Mouse (Mus musculus): ENCODE results near the gene BC004004. TPM values are rescaled to one million over a fixed set of nuclear protein-coding genes. Genes with fewer than 3 reads are reported as not detected.
A peak's percentile ranks its signal among the peaks of the same experiment; 100 is the strongest.
"Not testable (repeated sequence)": the region's sequence is repeated elsewhere in the genome, so short reads cannot be mapped to it uniquely, and the experiment has no call there.

The BC004004 gene
- total RNA-seq, 2 experiments from 2014 or later = 78.9 to 81.5 TPM

- no peak overlapping the region for H3K4me3 ChIP-seq
- no peak for TF ChIP-seq CTCF (conservative IDR thresholded peaks at IDR 0.05)
- DNase-seq (ENCODE audit: low spot score in 2 of 2) = no peak
- no peak overlapping the region for H3K27ac ChIP-seq
Measured at GRCm38 (mm10) chr17:29310056-29310623, 41.6 kb downstream of the BC004004 start.

- peak overlapping the region; percentile 75 for H3K27ac ChIP-seq
- peak in 1 of 2 experiments; percentile 37 for DNase-seq (ENCODE audit: low spot score in 2 of 2)
- H3K4me3 ChIP-seq = no peak overlapping the region
- no peak for TF ChIP-seq CTCF (conservative IDR thresholded peaks at IDR 0.05)
Measured at GRCm38 (mm10) chr17:29311602-29312001, 43.0 kb downstream of the BC004004 start.

GRCm38 (mm10) chr17:29312082-29312481, 43.5 kb downstream of the BC004004 start:
- no peak for TF ChIP-seq CTCF (conservative IDR thresholded peaks at IDR 0.05)
- no peak for DNase-seq (ENCODE audit: low spot score in 2 of 2)
- H3K4me3 ChIP-seq = no peak overlapping the region
- H3K27ac ChIP-seq = 0 out of 2 replicates have a peak overlapping the region, but pooled peaks have one; percentile 75

- TF ChIP-seq CTCF (conservative IDR thresholded peaks at IDR 0.05) = peak; percentile 62
- Histone ChIP-seq H3K27ac (no peak overlapping the region), H3K4me3 (no peak overlapping the region)
- no peak for DNase-seq (ENCODE audit: low spot score in 2 of 2)
Measured at GRCm38 (mm10) chr17:29313300-29313699, 44.7 kb downstream of the BC004004 start.

GRCm38 (mm10) chr17:29315672-29316465, 47.3 kb downstream of the BC004004 start:
- H3K27ac ChIP-seq = no peak overlapping the region
- no peak for DNase-seq (ENCODE audit: low spot score in 2 of 2)
- no peak overlapping the region for H3K4me3 ChIP-seq
- no peak for TF ChIP-seq CTCF (conservative IDR thresholded peaks at IDR 0.05)

GRCm38 (mm10) chr17:29316891-29317290, 48.3 kb downstream of the BC004004 start:
- no peak for DNase-seq (ENCODE audit: low spot score in 2 of 2)
- TF ChIP-seq CTCF (conservative IDR thresholded peaks at IDR 0.05) = no peak
- Histone ChIP-seq H3K4me3 (no peak overlapping the region), H3K27ac (no peak overlapping the region)

GRCm38 (mm10) chr17:29317380-29317779, 48.8 kb downstream of the BC004004 start, which contains the start of gene Pi16:
Pi16 (plus strand) TSS chr17:29317680.
- not testable (repeated sequence) for DNase-seq (ENCODE audit: low spot score in 2 of 2); H3K27ac ChIP-seq

GRCm38 (mm10) chr17:29318731-29319250, 50.2 kb downstream of the BC004004 start:
- H3K4me3 ChIP-seq = no peak overlapping the region
- no peak overlapping the region for H3K27ac ChIP-seq
- TF ChIP-seq CTCF (conservative IDR thresholded peaks at IDR 0.05) = no peak
- DNase-seq (ENCODE audit: low spot score in 2 of 2) = no peak

More at GRCm38 (mm10) chr17:29317380-29317779, 48.8 kb downstream of the BC004004 start, which contains the start of gene Pi16:
- not testable (repeated sequence) for H3K4me3 ChIP-seq

GRCm38 (mm10) chr17:29319476-29319875, 50.9 kb downstream of the BC004004 start:
- no peak for DNase-seq (ENCODE audit: low spot score in 2 of 2)
- H3K27ac ChIP-seq = no peak overlapping the region
- no peak for TF ChIP-seq CTCF (conservative IDR thresholded peaks at IDR 0.05)
- H3K4me3 ChIP-seq = no peak overlapping the region

GRCm38 (mm10) chr17:29319881-29320639, 51.5 kb downstream of the BC004004 start:
- H3K27ac ChIP-seq = no peak overlapping the region
- no peak overlapping the region for H3K4me3 ChIP-seq
- no peak for TF ChIP-seq CTCF (conservative IDR thresholded peaks at IDR 0.05)
- DNase-seq (ENCODE audit: low spot score in 2 of 2) = no peak

- no peak overlapping the region for H3K4me3 ChIP-seq
- TF ChIP-seq CTCF (conservative IDR thresholded peaks at IDR 0.05) = no peak
- H3K27ac ChIP-seq = no peak overlapping the region
- DNase-seq (ENCODE audit: low spot score in 2 of 2) = no peak
Measured at GRCm38 (mm10) chr17:29321765-29322602, 53.4 kb downstream of the BC004004 start.

- no peak for TF ChIP-seq CTCF (conservative IDR thresholded peaks at IDR 0.05)
- Histone ChIP-seq H3K27ac (no peak overlapping the region), H3K4me3 (no peak overlapping the region)
- DNase-seq (ENCODE audit: low spot score in 2 of 2) = no peak
Measured at GRCm38 (mm10) chr17:29322603-29322962, 54.0 kb downstream of the BC004004 start.
